Mouse (Mus musculus) forebrain, embryonic 11.5 days (tissue): ENCODE data around the gene Gm29427. TPM values are rescaled to one million over a fixed set of nuclear protein-coding genes. Genes with fewer than 3 reads are reported as not detected.
A peak's percentile ranks its signal among the peaks of the same experiment; 100 is the strongest.

Experiments used
- ATAC-seq: fragments of 200-750 bp; cut with Nextera tagmentation; replicated peaks from 2 replicates; pipeline ENCODE4 v1.8.0; 2017; ENCODE audit warnings: moderate TSS enrichment; ENCODE audit not compliant: low FRiP score
- DNase-seq: peaks from one replicate; pipeline ENCODE4 v3.0.0-alpha.2; 2017; ENCODE audit warnings: low spot score
- H3K27ac ChIP-seq: fragments of 300-500 bp; sonication (generic); 2 replicates; pipeline ENCODE4 v1.5.1; 2014; ENCODE audit warnings: low read depth, low read length
- H3K27me3 ChIP-seq: fragments of 300-500 bp; sonication (generic); 2 replicates; pipeline ENCODE4 v1.6.1; 2014; ENCODE audit warnings: mild to moderate bottlenecking, low read length, mixed read lengths; ENCODE audit not compliant: control insufficient read depth, insufficient read depth
- H3K36me3 ChIP-seq: fragments of 300-500 bp; sonication (generic); 2 replicates; pipeline ENCODE4 v1.6.1; 2014; ENCODE audit warnings: mild to moderate bottlenecking, low read length, moderate library complexity, mixed read lengths; ENCODE audit not compliant: control insufficient read depth, insufficient read depth
- H3K4me1 ChIP-seq: fragments of 300-500 bp; sonication (generic); replicated peaks from 2 replicates; pipeline ENCODE4 v1.6.1; 2014; ENCODE audit warnings: low read length, mixed read lengths; ENCODE audit not compliant: control insufficient read depth, insufficient read depth
- H3K4me2 ChIP-seq: fragments of 300-500 bp; sonication (generic); 2 replicates; pipeline ENCODE4 v1.6.1; 2014; ENCODE audit warnings: low read depth, mild to moderate bottlenecking, low read length, moderate library complexity, mixed read lengths; ENCODE audit not compliant: severe bottlenecking
- H3K4me3 ChIP-seq: fragments of 300-500 bp; sonication (generic); 2 replicates; pipeline ENCODE4 v1.5.1; 2014; ENCODE audit warnings: low read depth, low read length
- H3K9ac ChIP-seq: fragments of 300-500 bp; sonication (generic); 2 replicates; pipeline ENCODE4 v1.6.1; 2014; ENCODE audit warnings: low read length
- H3K9me3 ChIP-seq: fragments of 300-500 bp; sonication (generic); 2 replicates; pipeline ENCODE4 v1.6.1; 2016; ENCODE audit warnings: low read length, mixed read lengths; ENCODE audit not compliant: control insufficient read depth
- WGBS: fragments of 180-500 bp; shearing (Covaris S2); extraction: QIAGEN DNeasy Blood & Tissue Kit; methylation state at CpG from one replicate; pipeline ENCODE4 v1.1.7; 2014; 5-methylcytosine and 5-hydroxymethylcytosine counted together
- polyA plus RNA-seq: library from polyadenylated mRNA; unstranded; fragments of >200 nt; fragmentation: Nextera tagmentation; extraction: Ambion mirVana; gene quantifications from 2 replicates; pipeline ENCODE4 v1.2.1, GENCODE M21; 2014

Gm29427 gene
- polyA plus RNA-seq, 1 experiment from 2014 or later = not detected

DNA sequence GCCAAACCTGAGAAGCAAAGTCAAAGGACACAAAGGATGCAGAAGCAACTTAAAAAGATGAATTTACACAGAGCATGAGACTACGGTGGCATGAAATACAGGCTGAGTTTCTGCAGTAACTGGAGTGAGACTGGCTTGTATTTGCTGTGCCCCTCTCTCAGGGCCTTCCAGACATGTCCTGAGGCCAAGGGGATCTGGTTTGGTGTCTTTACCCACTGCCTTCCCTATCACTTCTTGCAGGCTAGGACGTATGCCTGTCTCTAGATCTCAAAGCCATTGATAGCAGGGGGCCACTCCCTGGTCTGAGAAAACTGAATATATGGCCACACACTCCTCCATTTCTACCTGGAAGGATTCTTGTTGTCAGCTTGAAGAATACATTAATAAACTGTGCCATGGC, 28.6 kb upstream of the Gm29427 start:
- no peak for ATAC-seq
- Histone ChIP-seq H3K9me3 (no peaks in the 10 kb centered on the region), H3K27me3 (no peaks in the 10 kb centered on the region), H3K4me3 (no peak overlapping the region), H3K9ac (no peak overlapping the region), H3K36me3 (no peaks in the 10 kb centered on the region), H3K4me2 (no peak overlapping the region), H3K4me1 (no peaks in the 10 kb centered on the region), H3K27ac (no peak overlapping the region)
- WGBS = 81% methylated on average over 2 of the region's 2 CpGs
- no peak for DNase-seq

- no peaks in the 10 kb centered on the region for H3K27me3 ChIP-seq
- no peak overlapping the region for H3K9ac ChIP-seq
- H3K9me3 ChIP-seq = no peaks in the 10 kb centered on the region
- H3K4me1 ChIP-seq = no peaks in the 10 kb centered on the region
- H3K27ac ChIP-seq = no peak overlapping the region
- ATAC-seq (no peak), DNase-seq (no peak)
- no peak overlapping the region for H3K4me2 ChIP-seq
- H3K4me3 ChIP-seq = no peak overlapping the region
- no peaks in the 10 kb centered on the region for H3K36me3 ChIP-seq
- 90% methylated on average over 1 of the region's 1 CpGs for WGBS
Observed at GRCm38 (mm10) chr1:130743775-130744174, 28.2 kb upstream of the Gm29427 start.

DNA sequence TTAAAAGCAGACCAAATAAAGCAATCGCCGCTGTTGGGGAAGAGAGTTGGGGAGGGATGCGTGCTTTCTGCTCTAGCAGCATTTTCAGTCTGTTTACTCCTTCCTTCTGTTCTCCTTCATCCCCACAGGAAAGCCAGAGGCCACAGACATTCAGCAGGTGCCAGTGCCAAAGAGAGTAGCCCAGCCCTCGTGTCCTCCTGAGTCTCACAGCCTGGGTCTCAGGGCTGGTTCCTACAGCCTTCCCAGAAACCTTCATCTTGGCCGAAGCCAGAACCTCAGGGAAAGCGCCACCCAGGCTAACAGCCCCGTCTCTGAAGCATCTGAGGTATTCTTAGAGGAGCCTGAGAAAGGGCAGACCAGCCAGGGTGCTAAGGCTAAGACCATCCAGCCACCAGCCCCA, 26.6 kb upstream of the Gm29427 start:
- no peaks in the 10 kb centered on the region for H3K36me3 ChIP-seq
- no peaks in the 10 kb centered on the region for H3K27me3 ChIP-seq
- no peaks in the 10 kb centered on the region for H3K4me1 ChIP-seq
- no peak overlapping the region; the same call in 1 of the 2 replicates for H3K27ac ChIP-seq
- H3K4me3 ChIP-seq = no peak overlapping the region
- H3K4me2 ChIP-seq = no peak overlapping the region
- DNase-seq (no peak), ATAC-seq (no peak)
- 91% methylated on average over 7 of the region's 7 CpGs for WGBS
- no peak overlapping the region for H3K9ac ChIP-seq
- no peaks in the 10 kb centered on the region for H3K9me3 ChIP-seq

DNA sequence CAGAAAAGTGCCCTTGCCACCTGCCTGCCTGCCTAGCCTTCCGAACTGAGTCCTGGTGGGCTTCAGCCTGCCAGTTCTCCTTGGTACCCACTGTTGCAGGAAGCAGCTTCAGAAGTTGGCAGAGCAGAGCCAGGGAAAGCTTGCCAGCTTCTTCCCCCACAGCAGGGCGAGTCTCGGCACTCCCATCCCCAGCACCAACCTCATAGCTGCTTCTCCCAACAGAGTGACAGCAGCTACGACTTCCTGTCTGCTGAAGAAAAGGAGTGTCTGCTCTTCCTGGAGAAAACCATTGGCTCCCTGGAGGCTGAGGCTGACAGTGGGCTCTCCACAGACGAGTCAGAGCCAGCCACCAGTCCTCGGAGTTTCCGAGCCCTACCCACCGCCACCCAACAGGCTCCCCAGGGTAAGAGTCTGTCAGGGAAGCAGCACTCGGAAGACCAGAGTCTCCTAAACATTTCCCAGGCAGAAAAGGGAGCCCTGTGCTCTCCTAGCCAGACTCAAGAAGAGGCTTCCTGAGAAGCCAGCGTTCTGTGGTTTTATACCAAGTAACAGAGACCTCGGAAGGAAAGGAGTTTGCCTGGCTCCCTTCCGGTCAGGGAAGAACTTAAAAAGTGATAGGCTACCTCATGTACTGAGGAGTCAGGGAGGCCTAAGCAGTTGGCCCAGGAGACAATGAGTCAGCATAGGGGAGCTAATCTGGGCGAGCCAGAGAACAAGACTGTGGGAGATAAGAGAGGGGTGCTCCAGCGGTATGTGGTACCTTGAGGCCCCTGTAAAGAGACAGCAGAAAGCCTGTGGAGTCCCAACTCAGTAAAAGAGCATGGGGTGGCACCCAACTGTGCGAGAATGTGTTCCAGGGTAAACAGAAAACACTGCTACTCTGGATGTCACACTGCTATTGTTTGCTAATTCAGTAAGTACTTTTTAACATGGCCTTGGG, 25.5 kb upstream of the Gm29427 start:
- H3K9ac ChIP-seq = no peak overlapping the region
- peak overlapping the region; percentile 46 for H3K27ac ChIP-seq
- WGBS = 60% methylated on average over 15 of the region's 15 CpGs
- H3K27me3 ChIP-seq = no peaks in the 10 kb centered on the region
- H3K36me3 ChIP-seq = no peaks in the 10 kb centered on the region
- peak; percentile 54; the same call in 1 of the 2 replicates for ATAC-seq
- H3K4me2 ChIP-seq = no peak overlapping the region
- H3K4me3 ChIP-seq = no peak overlapping the region
- H3K4me1 ChIP-seq = no peaks in the 10 kb centered on the region
- DNase-seq = no peak
- H3K9me3 ChIP-seq = no peaks in the 10 kb centered on the region

DNA sequence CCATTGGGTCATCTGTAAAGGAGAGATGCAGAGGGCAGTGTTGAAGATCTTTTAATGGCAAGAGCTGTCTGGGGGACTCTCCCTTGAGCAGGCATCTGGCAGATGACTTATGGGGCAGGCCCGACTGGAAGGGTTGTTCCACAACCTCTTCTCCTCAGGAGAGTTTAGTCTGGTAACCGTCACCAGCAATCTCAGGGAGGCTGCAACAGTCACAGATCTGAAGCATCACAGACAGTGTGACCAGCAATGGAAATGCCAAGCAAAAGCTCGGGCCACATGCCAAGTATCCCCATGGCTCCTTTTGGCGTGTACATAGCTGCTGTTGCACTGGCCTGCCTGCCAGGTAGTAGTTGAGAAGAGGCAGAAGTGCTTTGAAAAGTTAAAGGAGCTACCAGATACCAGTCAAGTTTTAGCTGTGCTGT, 24.6 kb upstream of the Gm29427 start:
- no peaks in the 10 kb centered on the region for H3K9me3 ChIP-seq
- H3K4me1 ChIP-seq = no peaks in the 10 kb centered on the region
- no peaks in the 10 kb centered on the region for H3K36me3 ChIP-seq
- H3K27me3 ChIP-seq = no peaks in the 10 kb centered on the region
- DNase-seq = no peak
- H3K4me3 ChIP-seq = no peak overlapping the region
- H3K9ac ChIP-seq = no peak overlapping the region
- WGBS = 83% methylated on average over 4 of the region's 4 CpGs
- ATAC-seq = no peak
- H3K4me2 ChIP-seq = no peak overlapping the region
- H3K27ac ChIP-seq = no peak overlapping the region; the same call in 1 of the 2 replicates

DNA sequence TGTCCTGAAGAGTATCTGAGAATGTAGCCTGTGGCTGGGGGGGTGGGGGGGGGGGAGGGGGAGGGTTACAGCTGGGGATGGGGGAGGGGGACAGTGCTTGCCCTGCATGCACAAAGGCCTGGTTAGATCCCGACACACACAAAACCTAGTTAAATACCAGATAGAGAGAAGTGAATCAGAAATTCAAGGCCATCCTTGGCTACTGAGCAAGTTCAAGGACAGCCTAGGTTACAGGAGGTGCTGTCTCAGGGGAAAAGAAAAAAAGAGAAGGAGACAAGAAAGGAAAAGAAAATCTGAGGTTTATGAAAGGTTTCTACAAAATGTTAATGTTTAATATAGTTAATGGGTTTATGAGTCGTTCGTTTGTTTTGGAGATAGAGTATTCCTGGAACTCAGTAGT, 24.0 kb upstream of the Gm29427 start:
- Histone ChIP-seq H3K9ac (no peak overlapping the region), H3K9me3 (no peaks in the 10 kb centered on the region), H3K36me3 (no peaks in the 10 kb centered on the region), H3K4me3 (no peak overlapping the region), H3K4me1 (no peaks in the 10 kb centered on the region), H3K27me3 (no peaks in the 10 kb centered on the region), H3K4me2 (no peak overlapping the region), H3K27ac (no peak overlapping the region)
- 84% methylated on average over 3 of the region's 3 CpGs for WGBS
- ATAC-seq = no peak
- DNase-seq = no peak

GRCm38 (mm10) chr1:130738551-130739106, 23.0 kb upstream of the Gm29427 start:
- H3K4me1 ChIP-seq = no peaks in the 10 kb centered on the region
- H3K9ac ChIP-seq = no peak overlapping the region
- H3K36me3 ChIP-seq = no peaks in the 10 kb centered on the region
- H3K4me2 ChIP-seq = no peak overlapping the region
- DNase-seq (no peak), ATAC-seq (no peak)
- no peaks in the 10 kb centered on the region for H3K27me3 ChIP-seq
- no peak overlapping the region for H3K4me3 ChIP-seq
- no peaks in the 10 kb centered on the region for H3K9me3 ChIP-seq
- 92% methylated on average over 3 of the region's 3 CpGs for WGBS
- no peak overlapping the region for H3K27ac ChIP-seq

- no peaks in the 10 kb centered on the region for H3K4me1 ChIP-seq
- no peak overlapping the region for H3K4me2 ChIP-seq
- WGBS = 87% methylated on average over 7 of the region's 7 CpGs
- H3K27me3 ChIP-seq = no peaks in the 10 kb centered on the region
- no peaks in the 10 kb centered on the region for H3K9me3 ChIP-seq
- ATAC-seq (no peak), DNase-seq (no peak)
- H3K4me3 ChIP-seq = no peak overlapping the region
- no peak overlapping the region for H3K9ac ChIP-seq
- no peaks in the 10 kb centered on the region for H3K36me3 ChIP-seq
- no peak overlapping the region for H3K27ac ChIP-seq
Observed at GRCm38 (mm10) chr1:130737916-130738315, 22.3 kb upstream of the Gm29427 start.
